Mouse (Mus musculus) thymus, postnatal 0 days (tissue): ENCODE measurements around the gene 2210016L21Rik. TPM values are rescaled to one million over a fixed set of nuclear protein-coding genes. Genes with fewer than 3 reads are reported as not detected.
"Not testable (repeated sequence)": the region's sequence is repeated elsewhere in the genome, so short reads cannot be mapped to it uniquely, and the experiment has no call there.

Experiments
- DNase-seq: peaks from one replicate; pipeline ENCODE4 v3.0.0-alpha.2; 2015; ENCODE audit warnings: low spot score
- polyA plus RNA-seq: library from polyadenylated mRNA; unstranded; fragments of >200 nt; fragmentation: Nextera tagmentation; extraction: Ambion mirVana; gene quantifications from 2 replicates; pipeline ENCODE4 v1.2.1, GENCODE M21; 2015

The 2210016L21Rik gene
- 58.5 and 69.2 TPM in 2 replicates for polyA plus RNA-seq

GRCm38 (mm10) chr5:114942074-114942765 is at the start of gene 2210016L21Rik:
2210016L21Rik (plus strand) TSS chr5:114942158.
- DNase-seq, result peak; percentile 92

GRCm38 (mm10) chr5:114895542-114895941 is 46.4 kb upstream of the 2210016L21Rik start:
- DNase-seq, result no peak

- DNase-seq, result peak; percentile 30
Measured at GRCm38 (mm10) chr5:114896688-114897373, 45.1 kb upstream of the 2210016L21Rik start, which contains the start of gene Oasl2. Oasl2 (plus strand) TSS chr5:114896936.

- DNase-seq, result peak; percentile 72
Measured at GRCm38 (mm10) chr5:114897374-114897793, 44.6 kb upstream of the 2210016L21Rik start.

- no peak for DNase-seq
Measured at GRCm38 (mm10) chr5:114898857-114899256, 43.1 kb upstream of the 2210016L21Rik start.

GRCm38 (mm10) chr5:114902413-114902812 is 39.5 kb upstream of the 2210016L21Rik start:
- DNase-seq, result peak; percentile 57

GRCm38 (mm10) chr5:114908598-114909305 is 33.2 kb upstream of the 2210016L21Rik start:
- no peak for DNase-seq

- no peak for DNase-seq
Measured at GRCm38 (mm10) chr5:114913686-114914085, 28.3 kb upstream of the 2210016L21Rik start.

- peak; percentile 29 for DNase-seq
Measured at GRCm38 (mm10) chr5:114914855-114915254, 27.1 kb upstream of the 2210016L21Rik start.

- DNase-seq, result no peak
Measured at GRCm38 (mm10) chr5:114915854-114916253, 26.1 kb upstream of the 2210016L21Rik start.

GRCm38 (mm10) chr5:114916777-114917176 is 25.2 kb upstream of the 2210016L21Rik start:
- no peak for DNase-seq

GRCm38 (mm10) chr5:114917357-114917756 is 24.6 kb upstream of the 2210016L21Rik start:
- DNase-seq, result not testable (repeated sequence)

- DNase-seq, result peak; percentile 83
Measured at GRCm38 (mm10) chr5:114921551-114922365, 20.2 kb upstream of the 2210016L21Rik start.

GRCm38 (mm10) chr5:114922366-114922731 is 19.6 kb upstream of the 2210016L21Rik start:
- no peak for DNase-seq

GRCm38 (mm10) chr5:114922998-114923473 is 18.9 kb upstream of the 2210016L21Rik start, which contains the start of gene Oasl1:
Oasl1 (plus strand) TSS chr5:114923240.
- peak; percentile 21 for DNase-seq

GRCm38 (mm10) chr5:114926153-114926684 is 15.7 kb upstream of the 2210016L21Rik start:
- DNase-seq, result no peak

GRCm38 (mm10) chr5:114926753-114927152 is 15.2 kb upstream of the 2210016L21Rik start:
- DNase-seq, result no peak

- DNase-seq, result no peak
Measured at GRCm38 (mm10) chr5:114931626-114932025, 10.3 kb upstream of the 2210016L21Rik start.

- DNase-seq, result no peak
Measured at GRCm38 (mm10) chr5:114933206-114933605, 8.8 kb upstream of the 2210016L21Rik start.

GRCm38 (mm10) chr5:114935838-114936237 is 6.1 kb upstream of the 2210016L21Rik start:
- no peak for DNase-seq
